Mouse (Mus musculus) heart, postnatal 0 days (tissue): ENCODE data around the gene Selenon. TPM values are rescaled to one million over a fixed set of nuclear protein-coding genes. Genes with fewer than 3 reads are reported as not detected.

Source experiments
- ATAC-seq: fragments of 200-750 bp; cut with Nextera tagmentation; 2 replicates; pipeline ENCODE4 v1.8.0; 2017; ENCODE audit warnings: low read depth, moderate number of reproducible peaks, moderate library complexity; ENCODE audit not compliant: insufficient read depth
- DNase-seq: peaks from one replicate; pipeline ENCODE4 v3.0.0-alpha.2; 2016; ENCODE audit warnings: low spot score
- H3K27ac ChIP-seq: fragments of 300-500 bp; sonication (generic); 2 replicates; pipeline ENCODE4 v1.5.1; 2014; ENCODE audit warnings: low read depth, mild to moderate bottlenecking
- H3K27me3 ChIP-seq: fragments of 300-500 bp; sonication (generic); 2 replicates; pipeline ENCODE4 v1.6.1; 2014; ENCODE audit warnings: low read length, mixed read lengths; ENCODE audit not compliant: control insufficient read depth, insufficient read depth
- H3K36me3 ChIP-seq: fragments of 300-500 bp; sonication (generic); replicated peaks from 2 replicates; pipeline ENCODE4 v1.6.1; 2014; ENCODE audit warnings: low read length, mixed read lengths; ENCODE audit not compliant: control insufficient read depth, insufficient read depth
- H3K4me1 ChIP-seq: fragments of 300-500 bp; sonication (generic); 2 replicates; pipeline ENCODE4 v1.6.1; 2014; ENCODE audit warnings: antibody characterized with exemption; ENCODE audit not compliant: control insufficient read depth, insufficient read depth
- H3K4me2 ChIP-seq: fragments of 300-500 bp; sonication (generic); 2 replicates; pipeline ENCODE4 v1.6.1; 2014; ENCODE audit warnings: low read depth, mild to moderate bottlenecking, low read length, moderate library complexity
- H3K4me3 ChIP-seq: fragments of 300-500 bp; sonication (generic); 2 replicates; pipeline ENCODE4 v1.5.1; 2014; ENCODE audit warnings: low read depth, low read length
- H3K9ac ChIP-seq: fragments of 300-500 bp; sonication (generic); replicated peaks from 2 replicates; pipeline ENCODE4 v1.6.1; 2014; ENCODE audit warnings: low read depth, low read length, mixed read lengths
- H3K9me3 ChIP-seq: fragments of 300-500 bp; sonication (generic); replicated peaks from 2 replicates; pipeline ENCODE4 v1.6.1; 2016; ENCODE audit warnings: low read length; ENCODE audit not compliant: control insufficient read depth
- CTCF ChIP-seq: IDR thresholded peaks from 2 replicates; pipeline ENCODE4 v1.5.1; 2016; ENCODE audit warnings: antibody characterized with exemption, control low read depth, low read depth
- EP300 ChIP-seq: IDR thresholded peaks from 2 replicates; pipeline ENCODE4 v1.6.1; 2016; ENCODE audit warnings: antibody characterized with exemption, low read depth
- WGBS: fragments of 180-500 bp; shearing (Covaris S2); extraction: QIAGEN DNeasy Blood & Tissue Kit; methylation state at CpG from one replicate; pipeline ENCODE4 v1.1.7; 2014; 5-methylcytosine and 5-hydroxymethylcytosine counted together
- polyA plus RNA-seq: library from polyadenylated mRNA; unstranded; fragments of >200 nt; fragmentation: Nextera tagmentation; extraction: Ambion mirVana; gene quantifications from 2 replicates; pipeline ENCODE4 v1.2.1, GENCODE M21; 2015
- total RNA-seq: library from RNA; depleted of rRNA; stranded (reverse); fragments of >200 nt; gene quantifications from 2 replicates; pipeline ENCODE4 v1.2.3, GENCODE M21; 2014; ENCODE audit warnings: low replicate concordance

Selenon gene
- total and polyA plus RNA-seq, 2 experiments from 2014 or later, result 6.8 to 18.2 TPM

- WGBS, result 75% methylated on average over 8 of the region's 8 CpGs
- DNase-seq (no peak), ATAC-seq (no peak)
- no peaks in the 10 kb centered on the region for H3K27me3 ChIP-seq
- no peak overlapping the region for H3K4me2 ChIP-seq
- no peak overlapping the region for H3K27ac ChIP-seq
- H3K36me3 ChIP-seq, result no peaks in the 10 kb centered on the region
- H3K9ac ChIP-seq, result no peak overlapping the region
- H3K9me3 ChIP-seq, result no peaks in the 10 kb centered on the region
- no peak overlapping the region for H3K4me3 ChIP-seq
- H3K4me1 ChIP-seq, result peaks cover 20% of the 10 kb centered on the region
- TF ChIP-seq EP300 (no peak), CTCF (no peak)
Measured at GRCm38 (mm10) chr4:134581365-134581764, 29.4 kb upstream of the Selenon start.

GRCm38 (mm10) chr4:134580351-134581148 lies 28.6 kb upstream of the Selenon start:
- WGBS, result 82% methylated on average over 15 of the region's 15 CpGs
- TF ChIP-seq CTCF, result no peak
- no peak for TF ChIP-seq EP300
- Histone ChIP-seq H3K4me3 (no peak overlapping the region), H3K4me2 (no peak overlapping the region), H3K27me3 (no peaks in the 10 kb centered on the region), H3K27ac (no peak overlapping the region), H3K9me3 (no peaks in the 10 kb centered on the region), H3K36me3 (no peaks in the 10 kb centered on the region), H3K4me1 (peaks cover 20% of the 10 kb centered on the region), H3K9ac (0 out of 2 replicates have a peak overlapping the region, but pooled peaks have one; percentile 5)
- ATAC-seq, result no peak
- no peak for DNase-seq

DNA sequence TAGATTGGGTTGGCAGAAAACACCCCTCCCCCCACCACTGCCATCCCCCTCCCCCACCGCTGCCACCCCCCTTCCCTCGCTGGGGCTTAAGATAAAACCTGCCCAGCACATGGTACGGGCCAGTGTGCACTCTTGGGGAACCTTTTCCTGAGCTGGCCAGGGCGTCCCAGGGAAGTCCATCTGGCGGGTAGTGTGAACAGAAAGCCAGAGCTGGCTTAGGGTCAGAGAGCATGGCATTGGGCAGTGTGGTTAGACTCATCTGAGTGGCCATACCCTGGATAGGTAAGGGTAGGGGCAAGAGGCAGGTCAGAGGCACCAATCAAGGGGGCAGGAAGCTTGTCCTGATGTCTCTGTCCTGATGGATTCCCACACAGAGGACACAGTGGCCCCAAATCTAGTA lies 27.7 kb upstream of the Selenon start:
- TF ChIP-seq CTCF (no peak), EP300 (no peak)
- Histone ChIP-seq H3K9ac (no peak overlapping the region), H3K4me3 (0 out of 2 replicates have a peak overlapping the region, but pooled peaks have one; percentile 5), H3K9me3 (no peaks in the 10 kb centered on the region), H3K4me2 (peak overlapping the region; percentile 45), H3K36me3 (peaks cover 2% of the 10 kb centered on the region), H3K27ac (peak overlapping the region; percentile 64), H3K4me1 (peaks cover 20% of the 10 kb centered on the region), H3K27me3 (no peaks in the 10 kb centered on the region)
- WGBS, result 37% methylated on average over 5 of the region's 5 CpGs
- ATAC-seq, result peak; percentile 73
- DNase-seq, result no peak

DNA sequence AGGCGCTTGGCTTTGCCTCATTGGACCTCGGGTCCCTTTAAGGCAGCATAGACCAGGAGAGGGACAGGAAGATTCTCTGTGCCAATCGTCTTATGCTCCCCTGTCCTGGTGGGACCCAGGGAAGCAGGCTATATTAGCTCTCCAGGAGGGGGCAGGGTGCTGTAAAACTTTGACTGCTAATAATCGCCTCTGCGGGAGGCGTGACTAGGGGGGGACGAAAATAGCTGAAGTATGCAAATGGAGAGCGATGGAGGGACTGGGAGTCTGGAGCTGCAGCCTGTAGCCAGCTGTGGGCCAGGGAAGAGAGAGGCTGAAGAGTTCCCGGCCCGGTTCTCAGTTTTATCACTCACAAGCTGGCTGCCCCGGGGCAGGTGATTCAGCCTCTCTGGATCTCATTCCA lies 27.2 kb upstream of the Selenon start:
- peaks cover 7% of the 10 kb centered on the region for H3K36me3 ChIP-seq
- WGBS, result 5% methylated on average over 11 of the region's 11 CpGs
- no peak overlapping the region for H3K9ac ChIP-seq
- no peaks in the 10 kb centered on the region for H3K27me3 ChIP-seq
- TF ChIP-seq CTCF (peak; percentile 67), EP300 (0 out of 2 replicates have a peak, but pooled peaks have one; percentile 34)
- peaks cover 20% of the 10 kb centered on the region for H3K4me1 ChIP-seq
- H3K27ac ChIP-seq, result peak overlapping the region; percentile 64
- 0 out of 2 replicates have a peak overlapping the region, but pooled peaks have one; percentile 5 for H3K4me3 ChIP-seq
- H3K9me3 ChIP-seq, result no peaks in the 10 kb centered on the region
- H3K4me2 ChIP-seq, result peak overlapping the region; percentile 45
- ATAC-seq, result peak; percentile 88
- peak; percentile 86 for DNase-seq

- Histone ChIP-seq H3K4me1 (peaks cover 20% of the 10 kb centered on the region), H3K4me2 (peak overlapping the region; percentile 45; the same call in 1 of the 2 replicates), H3K9ac (no peak overlapping the region), H3K27me3 (no peaks in the 10 kb centered on the region), H3K36me3 (peaks cover 7% of the 10 kb centered on the region), H3K27ac (no peak overlapping the region), H3K4me3 (no peak overlapping the region), H3K9me3 (no peaks in the 10 kb centered on the region)
- ATAC-seq (no peak; the same call in 1 of the 2 replicates), DNase-seq (no peak)
- TF ChIP-seq CTCF (no peak), EP300 (no peak)
- WGBS, result 42% methylated on average over 5 of the region's 5 CpGs
Measured at GRCm38 (mm10) chr4:134578407-134578806, 26.4 kb upstream of the Selenon start.
